Mouse (Mus musculus): ENCODE data around the gene Gnb1l. TPM values are rescaled to one million over a fixed set of nuclear protein-coding genes. Genes with fewer than 3 reads are reported as not detected.

Gnb1l gene
- 18.1 and 20.0 TPM in 2 replicates for polyA plus RNA-seq (2015; fragmentation: Nextera tagmentation; extraction: Ambion mirVana)

- H3K27ac ChIP-seq: peak within 1 kb of the TSS; percentile 92
- peak within 1 kb of the TSS; percentile 78 for H3K4me2 ChIP-seq
- peaks cover 18% of the 10 kb centered on the region for H3K4me1 ChIP-seq
- WGBS: under 1% methylated on average over 39 of the region's 51 CpGs
- H3K9ac ChIP-seq: peak within 1 kb of the TSS; percentile 79
- no peaks in the 10 kb centered on the region for H3K9me3 ChIP-seq
- H3K27me3 ChIP-seq (replicated peaks): no peaks in the 10 kb centered on the region
- H3K36me3 ChIP-seq (replicated peaks): peaks cover 4% of the 10 kb centered on the region; the same call in 1 of the 2 replicates
- H3K4me3 ChIP-seq: peak within 1 kb of the TSS; percentile 79
- ATAC-seq (replicated peaks): peak; percentile 99
These were observed at the start of gene Gnb1l, which contains the start of gene Rtl10 for GRCm38 (mm10) chr16:18498558-18498990. Gene Gnb1l (plus strand): TSS chr16:18498713. Gene Rtl10 (plus strand): TSS chr16:18498901.

GRCm38 (mm10) chr16:18449005-18449404 lies 49.5 kb upstream of the Gnb1l start:
- no peak overlapping the region for H3K4me3 ChIP-seq
- no peak overlapping the region for H3K27ac ChIP-seq
- no peak overlapping the region for H3K9ac ChIP-seq
- no peak overlapping the region for H3K4me2 ChIP-seq
- no peaks in the 10 kb centered on the region for H3K36me3 ChIP-seq (replicated peaks)
- H3K4me1 ChIP-seq: no peaks in the 10 kb centered on the region
- ATAC-seq (replicated peaks): no peak
- H3K27me3 ChIP-seq (replicated peaks): no peaks in the 10 kb centered on the region
- no peaks in the 10 kb centered on the region for H3K9me3 ChIP-seq
- WGBS: 94% methylated on average over 4 of the region's 4 CpGs

- WGBS: 70% methylated on average over 9 of the region's 9 CpGs
- H3K36me3 ChIP-seq (replicated peaks): no peaks in the 10 kb centered on the region
- no peak overlapping the region for H3K4me2 ChIP-seq
- no peak for ATAC-seq (replicated peaks)
- H3K4me3 ChIP-seq: no peak overlapping the region
- H3K9ac ChIP-seq: no peak overlapping the region
- no peaks in the 10 kb centered on the region for H3K27me3 ChIP-seq (replicated peaks)
- no peak overlapping the region for H3K27ac ChIP-seq
- H3K4me1 ChIP-seq: no peaks in the 10 kb centered on the region
- no peaks in the 10 kb centered on the region for H3K9me3 ChIP-seq
These were observed 46.9 kb upstream of the Gnb1l start for GRCm38 (mm10) chr16:18451486-18452181.

- Histone ChIP-seq H3K4me2 (no peak overlapping the region), H3K27me3 (replicated peaks) (no peaks in the 10 kb centered on the region), H3K9me3 (no peaks in the 10 kb centered on the region), H3K4me1 (no peaks in the 10 kb centered on the region), H3K9ac (no peak overlapping the region), H3K27ac (no peak overlapping the region), H3K36me3 (replicated peaks) (no peaks in the 10 kb centered on the region), H3K4me3 (no peak overlapping the region)
- 68% methylated on average over 8 of the region's 8 CpGs for WGBS
- no peak for ATAC-seq (replicated peaks)
These were observed 46.1 kb upstream of the Gnb1l start for GRCm38 (mm10) chr16:18452361-18452862.

GRCm38 (mm10) chr16:18453846-18454245 lies 44.7 kb upstream of the Gnb1l start:
- WGBS: 56% methylated on average over 5 of the region's 5 CpGs
- no peak for ATAC-seq (replicated peaks)

GRCm38 (mm10) chr16:18455407-18455806 lies 43.1 kb upstream of the Gnb1l start:
- Histone ChIP-seq H3K4me3 (no peak overlapping the region), H3K36me3 (replicated peaks) (no peaks in the 10 kb centered on the region), H3K4me1 (peaks cover 15% of the 10 kb centered on the region), H3K9ac (no peak overlapping the region), H3K27me3 (replicated peaks) (no peaks in the 10 kb centered on the region), H3K9me3 (no peaks in the 10 kb centered on the region), H3K27ac (no peak overlapping the region), H3K4me2 (no peak overlapping the region)
- no peak for ATAC-seq (replicated peaks)
- 89% methylated on average over 6 of the region's 6 CpGs for WGBS

More at GRCm38 (mm10) chr16:18453846-18454245, 44.7 kb upstream of the Gnb1l start:
- Histone ChIP-seq H3K9ac (no peak overlapping the region), H3K9me3 (no peaks in the 10 kb centered on the region), H3K4me3 (no peak overlapping the region), H3K27me3 (replicated peaks) (no peaks in the 10 kb centered on the region), H3K27ac (no peak overlapping the region), H3K4me2 (no peak overlapping the region), H3K36me3 (replicated peaks) (no peaks in the 10 kb centered on the region), H3K4me1 (peaks cover 1% of the 10 kb centered on the region; the same call in 1 of the 2 replicates)

- Histone ChIP-seq H3K27ac (no peak overlapping the region), H3K36me3 (replicated peaks) (no peaks in the 10 kb centered on the region), H3K4me1 (peaks cover 15% of the 10 kb centered on the region), H3K9ac (no peak overlapping the region), H3K4me3 (no peak overlapping the region), H3K27me3 (replicated peaks) (no peaks in the 10 kb centered on the region), H3K9me3 (no peaks in the 10 kb centered on the region), H3K4me2 (no peak overlapping the region)
- no peak for ATAC-seq (replicated peaks)
These were observed 39.9 kb upstream of the Gnb1l start for GRCm38 (mm10) chr16:18458661-18459060.

- Histone ChIP-seq H3K27ac (peak overlapping the region; percentile 60), H3K4me2 (peak overlapping the region; percentile 42), H3K27me3 (replicated peaks) (no peaks in the 10 kb centered on the region), H3K9ac (peak overlapping the region; percentile 18; the same call in 1 of the 2 replicates), H3K4me3 (peak overlapping the region; percentile 26), H3K4me1 (peaks cover 15% of the 10 kb centered on the region), H3K9me3 (no peaks in the 10 kb centered on the region), H3K36me3 (replicated peaks) (no peaks in the 10 kb centered on the region)
- 6% methylated on average over 12 of the region's 12 CpGs for WGBS
- peak; percentile 55 for ATAC-seq (replicated peaks)
These were observed 39.1 kb upstream of the Gnb1l start for GRCm38 (mm10) chr16:18459335-18459954.

GRCm38 (mm10) chr16:18459955-18460370 lies 38.5 kb upstream of the Gnb1l start:
- no peaks in the 10 kb centered on the region for H3K36me3 ChIP-seq (replicated peaks)
- H3K27ac ChIP-seq: peak overlapping the region; percentile 60
- 1% methylated on average over 11 of the region's 11 CpGs for WGBS
- peak; percentile 90 for ATAC-seq (replicated peaks)
- H3K9me3 ChIP-seq: no peaks in the 10 kb centered on the region
- peaks cover 15% of the 10 kb centered on the region for H3K4me1 ChIP-seq
- H3K4me3 ChIP-seq: peak overlapping the region; percentile 26
- H3K4me2 ChIP-seq: peak overlapping the region; percentile 42
- no peaks in the 10 kb centered on the region for H3K27me3 ChIP-seq (replicated peaks)
- peak overlapping the region; percentile 18; the same call in 1 of the 2 replicates for H3K9ac ChIP-seq

GRCm38 (mm10) chr16:18460826-18461225 lies 37.7 kb upstream of the Gnb1l start:
- no peak overlapping the region for H3K9ac ChIP-seq
- no peaks in the 10 kb centered on the region for H3K27me3 ChIP-seq (replicated peaks)
- ATAC-seq (replicated peaks): 0 out of 2 replicates have a peak, but pooled peaks have one; percentile 7
- no peak overlapping the region for H3K4me3 ChIP-seq
- no peak overlapping the region for H3K4me2 ChIP-seq
- 92% methylated on average over 3 of the region's 3 CpGs for WGBS
- H3K27ac ChIP-seq: no peak overlapping the region
- H3K9me3 ChIP-seq: no peaks in the 10 kb centered on the region
- H3K36me3 ChIP-seq (replicated peaks): no peaks in the 10 kb centered on the region
- peaks cover 15% of the 10 kb centered on the region for H3K4me1 ChIP-seq

- Histone ChIP-seq H3K27ac (no peak overlapping the region), H3K9me3 (no peaks in the 10 kb centered on the region), H3K9ac (no peak overlapping the region), H3K27me3 (replicated peaks) (no peaks in the 10 kb centered on the region), H3K36me3 (replicated peaks) (no peaks in the 10 kb centered on the region), H3K4me1 (peaks cover 15% of the 10 kb centered on the region), H3K4me3 (no peak overlapping the region), H3K4me2 (no peak overlapping the region)
- ATAC-seq (replicated peaks): no peak
- 40% methylated on average over 9 of the region's 9 CpGs for WGBS
These were observed 36.5 kb upstream of the Gnb1l start for GRCm38 (mm10) chr16:18462031-18462430.

- Histone ChIP-seq H3K9ac (no peak overlapping the region), H3K36me3 (replicated peaks) (no peaks in the 10 kb centered on the region), H3K4me3 (no peak overlapping the region), H3K4me2 (no peak overlapping the region), H3K27me3 (replicated peaks) (no peaks in the 10 kb centered on the region), H3K9me3 (no peaks in the 10 kb centered on the region), H3K4me1 (peaks cover 15% of the 10 kb centered on the region), H3K27ac (no peak overlapping the region)
- WGBS: 53% methylated on average over 8 of the region's 8 CpGs
- ATAC-seq (replicated peaks): no peak
These were observed 35.9 kb upstream of the Gnb1l start for GRCm38 (mm10) chr16:18462598-18462997.

Data from midbrain, embryonic 15.5 days (tissue).